Mouse (Mus musculus): ENCODE data around the gene Cxcl13.

Cxcl13 gene

DNA sequence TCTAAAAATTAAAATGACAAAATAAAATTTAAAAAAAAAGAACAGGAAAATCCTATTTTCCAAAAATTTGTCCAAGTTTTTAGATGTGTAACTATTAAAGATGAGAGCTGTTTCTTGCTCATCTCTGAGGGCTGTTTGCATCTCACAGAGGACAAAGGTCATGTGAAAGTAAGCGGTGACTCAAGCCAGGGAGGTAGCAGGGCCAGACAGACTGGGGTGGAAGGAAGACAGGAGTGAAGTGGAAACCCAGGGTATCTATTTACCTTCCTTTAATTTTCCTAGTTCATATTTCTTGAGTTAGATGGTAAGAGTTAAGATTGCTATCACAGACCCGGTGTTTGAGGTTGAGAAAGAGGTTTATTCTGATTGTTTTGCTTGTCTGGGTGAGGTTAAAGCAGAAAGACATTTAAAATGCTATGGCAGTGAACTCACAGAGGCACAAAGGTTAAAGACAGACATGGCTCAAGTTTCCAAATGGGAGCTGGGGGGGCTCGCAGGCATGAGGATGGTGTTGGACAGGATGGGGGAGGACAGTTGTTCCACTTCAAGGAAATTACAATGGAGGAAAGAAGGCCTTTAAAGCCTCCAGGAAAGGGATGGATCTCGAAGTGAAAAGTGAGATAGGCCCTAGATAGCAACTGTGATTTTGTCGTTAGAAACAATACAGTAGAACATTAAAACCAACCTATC lies 27.2 kb downstream of the Cxcl13 start:
- no peak for DNase-seq (ENCODE audit: low read depth, low spot score)

DNA sequence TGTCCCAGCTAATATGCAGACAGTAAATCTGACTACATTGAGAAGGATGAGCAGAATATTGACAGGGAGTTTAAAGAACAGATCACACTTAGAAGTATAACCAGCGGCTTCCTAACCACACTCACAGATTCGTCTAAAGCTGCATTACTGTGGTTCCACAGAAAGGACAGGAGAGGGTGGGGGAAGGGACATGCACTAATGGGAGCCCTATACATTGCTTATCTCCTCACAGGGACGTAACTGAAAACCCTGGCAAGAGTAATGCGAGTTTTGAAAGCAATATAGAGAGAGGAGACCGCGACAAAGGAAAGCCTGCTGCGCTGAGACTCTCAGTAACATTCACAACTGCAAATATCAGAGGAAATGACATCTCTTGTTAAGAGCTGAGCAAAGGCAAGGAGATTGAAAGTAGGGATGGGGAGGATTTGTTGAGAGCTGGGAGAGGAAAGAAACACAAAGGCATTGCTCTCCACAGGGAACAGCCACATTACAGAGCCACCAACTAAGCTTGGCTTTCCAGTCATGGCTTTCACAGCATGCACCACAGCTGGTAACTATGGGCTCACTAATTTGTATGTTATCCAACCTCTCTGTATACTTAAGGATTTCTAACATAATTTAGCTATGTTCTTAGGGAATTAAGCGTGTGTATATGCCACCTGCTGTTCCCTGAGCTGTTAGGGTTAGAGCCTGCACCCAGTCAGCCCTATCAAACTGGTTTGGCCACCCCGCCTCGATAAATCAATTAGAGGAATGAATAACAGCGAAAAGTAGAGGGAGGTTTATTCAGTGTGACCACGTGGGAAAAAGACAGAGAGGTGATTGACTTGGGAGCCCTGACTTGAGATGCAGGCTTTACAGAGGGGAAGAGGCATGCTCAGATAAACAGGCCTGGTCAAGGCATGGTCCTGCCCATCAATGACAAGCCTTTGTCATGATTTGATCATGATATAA lies 34.9 kb downstream of the Cxcl13 start:
- no peak for DNase-seq (ENCODE audit: low read depth, low spot score)

GRCm38 (mm10) chr5:95997276-95997675 lies 40.5 kb downstream of the Cxcl13 start:
- DNase-seq (ENCODE audit: low read depth, low spot score), result no peak

DNA sequence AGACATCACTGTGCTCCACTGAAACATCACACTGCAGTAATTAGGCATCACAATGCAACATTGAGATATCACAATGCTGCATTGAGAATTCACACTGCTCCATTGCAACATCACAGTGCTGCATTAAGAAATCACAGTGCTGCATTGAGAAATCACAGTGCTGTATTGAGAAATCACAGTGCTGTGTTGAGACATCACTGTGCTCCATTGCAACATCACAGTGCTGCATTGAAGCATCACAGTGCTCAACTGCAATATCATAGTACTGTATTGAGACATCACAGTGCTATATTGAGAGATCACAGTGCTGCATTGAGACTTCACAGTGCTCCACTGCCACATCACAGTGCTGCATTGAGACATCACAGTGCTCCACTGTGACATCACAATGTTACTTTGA lies 46.6 kb downstream of the Cxcl13 start:
- no peak for DNase-seq (ENCODE audit: low read depth, low spot score)

DNA sequence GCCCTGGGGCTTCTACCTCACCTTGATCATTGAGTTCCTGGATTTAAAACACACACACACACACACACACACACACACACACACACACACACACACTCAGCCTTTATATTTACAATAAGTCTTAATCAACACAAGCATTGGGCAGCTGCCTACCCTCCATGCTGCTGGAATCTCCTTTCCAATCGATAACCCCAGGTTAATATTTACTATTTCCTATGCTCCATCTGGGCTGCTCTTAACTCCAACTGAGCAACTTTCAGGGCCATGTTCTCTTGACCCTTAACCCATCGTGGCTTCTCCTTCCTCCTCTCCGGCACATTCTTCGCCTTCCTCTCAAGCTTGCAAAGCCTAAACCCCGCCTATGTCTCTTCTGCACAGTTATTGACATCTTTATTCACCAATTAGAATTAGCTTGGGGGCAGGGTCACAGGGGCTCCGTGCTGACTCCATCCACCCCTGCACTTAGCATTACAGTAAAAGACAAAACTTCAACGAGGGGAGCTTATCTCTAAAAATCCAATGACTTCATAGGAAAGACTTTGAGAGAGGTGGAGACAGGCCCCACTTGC lies 51.6 kb downstream of the Cxcl13 start:
- no peak for DNase-seq (ENCODE audit: low read depth, low spot score)

DNA sequence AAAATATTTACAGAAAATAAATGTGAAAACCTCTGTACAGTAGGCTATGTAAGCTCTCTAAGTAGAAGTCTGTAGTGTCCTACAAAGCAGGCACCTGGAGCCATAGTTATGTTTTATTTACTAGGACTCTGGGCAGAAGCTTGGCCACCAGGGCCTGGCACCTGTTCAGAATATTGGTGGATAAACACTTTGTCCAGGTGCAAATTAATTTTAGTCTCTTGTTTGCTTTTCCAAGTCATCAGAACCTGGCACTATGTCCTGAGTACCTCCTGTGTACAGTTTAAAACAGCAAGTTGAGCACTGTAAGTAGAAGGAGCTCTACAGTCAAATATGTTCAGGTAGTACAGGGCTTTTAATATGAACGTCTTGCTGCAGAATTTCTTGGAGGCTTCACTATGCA lies 52.3 kb downstream of the Cxcl13 start:
- DNase-seq (ENCODE audit: low read depth, low spot score), result no peak
